Mouse (Mus musculus): ENCODE measurements around the gene Acox1.

DNA sequence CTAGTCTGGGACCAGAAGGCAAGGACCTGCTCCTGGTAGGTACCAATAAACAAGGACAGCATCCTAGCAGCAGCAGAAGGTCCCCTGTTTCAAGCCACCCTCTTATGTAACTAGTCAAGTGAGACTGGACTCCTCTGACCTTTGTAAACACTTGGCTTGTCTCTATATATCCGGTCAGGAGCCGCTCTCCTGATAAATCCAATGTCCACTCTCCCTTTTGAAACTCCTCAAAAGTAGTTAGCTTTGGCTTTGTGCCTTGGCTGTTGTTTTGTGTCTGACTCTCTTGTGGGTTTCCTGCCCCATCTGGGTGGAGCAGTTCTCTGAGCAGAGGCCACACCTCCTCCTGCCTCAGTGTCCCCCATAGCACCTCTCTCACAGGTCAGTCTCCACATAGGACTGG lies 19.4 kb upstream of the Acox1 start:
- TF ChIP-seq CTCF (IDR thresholded peaks at IDR 0.05; ENCODE audit: insufficient read depth, low read depth, low read length) = no peak
- TF ChIP-seq POLR2A (IDR thresholded peaks at IDR 0.05; ENCODE audit: insufficient read depth, low read depth, low read length) = no peak
